Mouse (Mus musculus) midbrain, embryonic 13.5 days (tissue): Measurements from ENCODE around the gene Zfp560. TPM values are rescaled to one million over a fixed set of nuclear protein-coding genes. Genes with fewer than 3 reads are reported as not detected.

Experiments
- polyA plus RNA-seq: library from polyadenylated mRNA; unstranded; fragments of >200 nt; fragmentation: Nextera tagmentation; extraction: Ambion mirVana; gene quantifications from 2 replicates; pipeline ENCODE4 v1.2.1, GENCODE M21; 2015

The Zfp560 gene
- polyA plus RNA-seq, 1 experiment from 2014 or later = 41.5 TPM

Other genes starting within 250 kb of the Zfp560 start
- gene Olfr870, start 211.1 kb downstream of the Zfp560 start, polyA plus RNA-seq = not detected in 2 replicates
- gene Olfr871, start 173.0 kb downstream of the Zfp560 start, polyA plus RNA-seq = not detected in 2 replicates
- gene Olfr872, start 148.1 kb downstream of the Zfp560 start, polyA plus RNA-seq = not detected in 2 replicates
- not detected in 2 replicates for gene Olfr39, start 102.8 kb downstream of the Zfp560 start, polyA plus RNA-seq
- not detected in 2 replicates for gene Olfr873, start 86.6 kb downstream of the Zfp560 start, polyA plus RNA-seq
- 0.13 TPM in 1 of 2 replicates, not detected in the other for gene Olfr18, start 49.1 kb downstream of the Zfp560 start, polyA plus RNA-seq
- gene Zfp26, start 75.0 kb upstream of the Zfp560 start, polyA plus RNA-seq = 17.5 and 20.1 TPM in 2 replicates
- 33.1 and 35.4 TPM in 2 replicates for gene Zfp426, start 107.6 kb upstream of the Zfp560 start, polyA plus RNA-seq
- 143 and 151 TPM in 2 replicates for gene Zfp266, start 136.2 kb upstream of the Zfp560 start, polyA plus RNA-seq
- 47.1 and 50.1 TPM in 2 replicates for gene Zfp846, start 196.1 kb upstream of the Zfp560 start, polyA plus RNA-seq